Mouse (Mus musculus) ovary, postnatal 14 days (tissue): Measurements from ENCODE around the gene Tep1.

ENCODE experiments used
- DNase-seq: peaks from one replicate; pipeline ENCODE4 v3.0.0; 2022; ENCODE audit warnings: low spot score

The Tep1 gene

GRCm38 (mm10) chr14:50788157-50788556 lies 82.2 kb downstream of the Tep1 start:
- no peak for DNase-seq

GRCm38 (mm10) chr14:50785251-50785637 lies 85.1 kb downstream of the Tep1 start, which contains the start of gene Ttc5:
Gene Ttc5, minus strand, starts transcription at chr14:50785519.
- peak; percentile 91 for DNase-seq

- no peak for DNase-seq
Measured at GRCm38 (mm10) chr14:50784391-50785250, 85.7 kb downstream of the Tep1 start.

GRCm38 (mm10) chr14:50782166-50782565 lies 88.2 kb downstream of the Tep1 start:
- DNase-seq, result no peak
